Mouse (Mus musculus): ENCODE data around the gene Mup2. TPM values are rescaled to one million over a fixed set of nuclear protein-coding genes. Genes with fewer than 3 reads are reported as not detected.
"Not testable (repeated sequence)": the region's sequence is repeated elsewhere in the genome, so short reads cannot be mapped to it uniquely, and the experiment has no call there.

Mup2 gene
- polyA plus RNA-seq (2014; fragmentation: Nextera tagmentation; extraction: Ambion mirVana), result not detected in 2 replicates

- H3K4me2 ChIP-seq (ENCODE audit: low read depth, low read length); H3K27me3 ChIP-seq (replicated peaks; ENCODE audit: control insufficient read depth, insufficient read depth, low read length); H3K9me3 ChIP-seq (ENCODE audit: control insufficient read depth, low read length); H3K27ac ChIP-seq (replicated peaks; ENCODE audit: low read depth, low read length); H3K36me3 ChIP-seq (ENCODE audit: control insufficient read depth, insufficient read depth, low read length); H3K4me1 ChIP-seq (ENCODE audit: control insufficient read depth, insufficient read depth, low read length); DNase-seq (ENCODE audit: low spot score); H3K9ac ChIP-seq (ENCODE audit: low read depth, low read length); ATAC-seq (ENCODE audit: low read depth); H3K4me3 ChIP-seq (ENCODE audit: low read depth, low read length): not testable (repeated sequence)
These were observed at the start of gene Mup2 for GRCm38 (mm10) chr4:60154189-60154588. Gene Mup2, minus strand, starts transcription at chr4:60154289.

Other genes starting within 250 kb of the Mup2 start
- gene Slc46a2, start 239.2 kb downstream of the Mup2 start, polyA plus RNA-seq (2014; fragmentation: Nextera tagmentation; extraction: Ambion mirVana), result 0.41 and 0.84 TPM in 2 replicates
- not detected in 2 replicates for gene Mup4, start 193.6 kb downstream of the Mup2 start, polyA plus RNA-seq (2014; fragmentation: Nextera tagmentation; extraction: Ambion mirVana)
- gene Mup6, start 190.0 kb downstream of the Mup2 start, polyA plus RNA-seq (2014; fragmentation: Nextera tagmentation; extraction: Ambion mirVana), result not detected in 2 replicates
- 0.29 and 0.31 TPM in 2 replicates for gene Mup7, start 83.8 kb downstream of the Mup2 start, polyA plus RNA-seq (2014; fragmentation: Nextera tagmentation; extraction: Ambion mirVana)
- 0.31 TPM in 1 of 2 replicates, not detected in the other for gene Mup8, start 68.3 kb upstream of the Mup2 start, polyA plus RNA-seq (2014; fragmentation: Nextera tagmentation; extraction: Ambion mirVana)

Measured in embryonic facial prominence, embryonic 14.5 days (tissue).